Mouse (Mus musculus) heart, embryonic 13.5 days (tissue): Measurements from ENCODE around the gene Fam19a2. TPM values are rescaled to one million over a fixed set of nuclear protein-coding genes. Genes with fewer than 3 reads are reported as not detected.
A peak's percentile ranks its signal among the peaks of the same experiment; 100 is the strongest.

Experiments
- ATAC-seq: fragments of 200-750 bp; cut with Nextera tagmentation; 2 replicates; pipeline ENCODE4 v1.8.0; 2017; ENCODE audit warnings: moderate TSS enrichment; ENCODE audit not compliant: insufficient number of reproducible peaks, low FRiP score, low TSS enrichment; ENCODE audit errors: extremely low read depth
- H3K27ac ChIP-seq: fragments of 300-500 bp; sonication (generic); replicated peaks from 2 replicates; pipeline ENCODE4 v1.5.1; 2015; ENCODE audit warnings: moderate library complexity, mild to moderate bottlenecking, inconsistent platforms
- H3K27me3 ChIP-seq: fragments of 300-500 bp; sonication (generic); replicated peaks from 2 replicates; pipeline ENCODE4 v1.6.1; 2015; ENCODE audit warnings: mild to moderate bottlenecking, inconsistent platforms
- H3K36me3 ChIP-seq: fragments of 300-500 bp; sonication (generic); 2 replicates; pipeline ENCODE4 v1.6.1; 2015; ENCODE audit warnings: mild to moderate bottlenecking, inconsistent platforms
- H3K4me1 ChIP-seq: fragments of 300-500 bp; sonication (generic); 2 replicates; pipeline ENCODE4 v1.6.1; 2015; ENCODE audit warnings: inconsistent platforms
- H3K4me2 ChIP-seq: fragments of 300-500 bp; sonication (generic); 2 replicates; pipeline ENCODE4 v1.6.1; 2015; ENCODE audit warnings: inconsistent platforms, mild to moderate bottlenecking, moderate library complexity
- H3K4me3 ChIP-seq: fragments of 300-500 bp; sonication (generic); 2 replicates; pipeline ENCODE4 v1.5.1; 2015; ENCODE audit warnings: moderate library complexity, mild to moderate bottlenecking, inconsistent platforms
- H3K9ac ChIP-seq: fragments of 300-500 bp; sonication (generic); 2 replicates; pipeline ENCODE4 v1.6.1; 2015; ENCODE audit warnings: inconsistent platforms, mild to moderate bottlenecking, moderate library complexity
- H3K9me3 ChIP-seq: fragments of 300-500 bp; sonication (generic); 2 replicates; pipeline ENCODE4 v1.6.1; 2016; ENCODE audit warnings: inconsistent platforms
- WGBS: fragments of 180-500 bp; shearing (Covaris S2); methylation state at CpG from one replicate; pipeline ENCODE4 v1.1.7; 2015; ENCODE audit warnings: mixed read lengths; 5-methylcytosine and 5-hydroxymethylcytosine counted together
- polyA plus RNA-seq: library from polyadenylated mRNA; unstranded; fragments of >200 nt; fragmentation: Nextera tagmentation; extraction: Ambion mirVana; gene quantifications from 2 replicates; pipeline ENCODE4 v1.2.1, GENCODE M21; 2015

Gene Fam19a2
- polyA plus RNA-seq, 1 experiment from 2014 or later = 0.96 TPM

DNA sequence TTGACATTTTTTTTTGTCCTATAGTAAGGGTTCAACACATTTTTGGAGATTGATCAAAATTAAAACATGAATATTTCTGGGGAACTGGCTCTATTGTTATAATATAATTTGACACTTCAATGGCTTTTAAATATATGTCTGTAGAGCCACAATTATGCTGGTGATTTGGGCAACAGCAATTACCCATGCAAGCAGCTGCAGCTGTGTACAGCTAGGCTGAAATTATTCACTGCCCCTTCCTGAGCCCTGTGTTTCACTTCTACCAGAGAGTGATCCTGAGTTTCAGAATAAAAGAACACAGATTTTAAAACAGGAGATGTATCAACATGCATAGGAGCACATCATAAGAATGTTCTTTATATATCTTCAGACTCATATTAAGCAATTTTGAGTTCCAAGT, 43.5 kb downstream of the Fam19a2 start:
- Histone ChIP-seq H3K27me3 (no peaks in the 10 kb centered on the region), H3K27ac (no peak overlapping the region), H3K4me3 (no peak overlapping the region), H3K36me3 (no peaks in the 10 kb centered on the region), H3K4me2 (no peak overlapping the region), H3K4me1 (no peaks in the 10 kb centered on the region), H3K9me3 (no peaks in the 10 kb centered on the region), H3K9ac (no peak overlapping the region)
- no peak for ATAC-seq

DNA sequence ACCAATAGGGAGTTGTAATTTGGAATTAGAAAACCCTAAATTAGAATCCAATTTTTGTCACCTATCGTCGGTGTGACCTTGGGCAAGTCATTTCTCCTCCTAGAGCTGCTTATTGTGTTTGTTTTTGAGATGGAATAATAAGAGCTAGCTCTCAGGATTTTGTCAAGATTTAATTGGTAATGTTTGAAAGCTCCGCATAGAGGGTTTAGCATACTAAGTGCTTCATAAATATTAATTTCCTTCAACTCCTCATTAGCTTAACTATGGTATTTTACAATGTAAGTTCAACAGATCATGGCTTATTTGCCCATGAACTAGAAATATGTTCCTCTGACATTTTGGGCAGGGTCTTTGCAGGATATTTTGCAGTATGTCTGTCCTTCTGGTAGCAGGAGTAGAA, 62.5 kb downstream of the Fam19a2 start:
- H3K4me1 ChIP-seq = no peaks in the 10 kb centered on the region
- H3K9me3 ChIP-seq = no peaks in the 10 kb centered on the region
- H3K4me2 ChIP-seq = no peak overlapping the region
- WGBS = 78% methylated on average over 3 of the region's 3 CpGs
- no peaks in the 10 kb centered on the region for H3K36me3 ChIP-seq
- ATAC-seq = no peak
- H3K27ac ChIP-seq = no peak overlapping the region
- no peaks in the 10 kb centered on the region for H3K27me3 ChIP-seq
- H3K4me3 ChIP-seq = no peak overlapping the region
- no peak overlapping the region for H3K9ac ChIP-seq

DNA sequence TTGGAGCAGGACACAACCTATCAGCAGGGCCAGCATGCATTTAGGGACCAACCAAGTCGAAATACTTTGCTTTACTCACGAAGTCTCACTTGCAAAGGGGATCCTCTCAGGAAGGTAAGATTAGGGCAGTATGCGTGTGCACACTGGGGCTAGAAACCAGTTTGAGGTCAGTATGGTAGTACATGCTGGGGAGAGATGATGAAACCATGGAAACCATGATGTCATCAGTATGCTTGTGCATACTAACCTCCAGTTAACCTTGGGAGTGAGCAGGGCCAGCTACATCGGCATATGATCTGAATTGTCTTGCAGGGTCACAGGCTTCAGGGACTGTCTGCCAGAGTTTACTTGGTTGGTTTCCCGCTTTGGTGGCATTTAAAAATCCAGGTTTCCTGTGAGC, 77.5 kb downstream of the Fam19a2 start:
- peaks cover 4% of the 10 kb centered on the region for H3K4me1 ChIP-seq
- no peaks in the 10 kb centered on the region for H3K36me3 ChIP-seq
- no peak overlapping the region for H3K9ac ChIP-seq
- no peak overlapping the region for H3K4me3 ChIP-seq
- H3K9me3 ChIP-seq = no peaks in the 10 kb centered on the region
- WGBS = 52% methylated on average over 5 of the region's 5 CpGs
- H3K4me2 ChIP-seq = no peak overlapping the region
- no peak overlapping the region for H3K27ac ChIP-seq
- H3K27me3 ChIP-seq = no peaks in the 10 kb centered on the region
- ATAC-seq = no peak

DNA sequence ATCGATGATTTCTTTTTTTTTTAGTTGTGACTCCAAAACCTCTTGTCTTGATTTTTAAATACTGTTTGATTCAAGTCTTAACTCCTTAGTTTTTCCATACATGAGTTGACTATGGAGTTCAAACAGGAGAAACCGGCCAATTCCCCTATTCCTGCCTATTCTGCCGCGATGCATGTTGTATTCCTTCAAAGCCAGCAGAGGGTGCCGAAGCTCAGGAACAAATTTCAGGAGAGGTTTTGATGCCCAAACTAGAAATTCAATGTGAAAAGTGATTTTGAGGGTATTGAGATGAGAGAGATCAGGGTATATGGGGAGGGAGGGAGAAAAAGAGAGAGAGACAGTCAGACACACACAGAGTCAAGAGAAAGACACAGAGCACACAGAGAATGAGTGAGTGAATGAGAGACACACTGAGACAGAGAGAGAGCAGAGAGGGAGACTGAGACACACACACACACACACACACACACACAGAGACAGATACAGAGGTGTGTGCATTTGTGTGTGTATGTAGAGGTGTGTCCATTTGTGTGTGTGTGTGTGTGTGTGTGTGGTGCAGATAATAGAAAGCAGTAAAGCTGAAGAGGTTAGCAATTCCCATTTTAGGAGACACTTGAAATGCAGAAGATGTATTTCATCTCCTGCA, 78.9 kb downstream of the Fam19a2 start:
- Histone ChIP-seq H3K9me3 (no peaks in the 10 kb centered on the region), H3K4me3 (no peak overlapping the region), H3K36me3 (no peaks in the 10 kb centered on the region), H3K4me2 (no peak overlapping the region), H3K27ac (no peak overlapping the region), H3K9ac (no peak overlapping the region), H3K4me1 (peaks cover 4% of the 10 kb centered on the region), H3K27me3 (no peaks in the 10 kb centered on the region)
- WGBS = 22% methylated on average over 5 of the region's 5 CpGs
- no peak for ATAC-seq

DNA sequence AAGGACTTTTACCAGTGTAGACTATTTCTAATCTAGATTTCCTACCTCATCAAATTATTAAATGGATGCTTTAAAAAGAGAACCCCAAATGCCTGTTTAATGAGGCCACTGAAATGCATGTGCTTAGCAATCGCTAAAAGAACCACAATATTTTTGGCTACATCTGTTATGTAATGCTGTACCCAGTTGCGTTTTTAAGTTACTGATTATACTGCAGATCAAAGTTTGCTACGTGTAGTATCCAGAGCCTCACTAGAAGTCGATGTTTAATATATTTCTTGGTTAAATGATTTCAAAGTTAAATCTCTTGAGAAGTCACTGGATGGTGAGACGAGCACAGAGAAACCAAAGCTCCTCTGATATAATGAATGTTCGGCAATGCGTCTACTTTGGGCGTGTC, 82.5 kb downstream of the Fam19a2 start:
- Histone ChIP-seq H3K9ac (no peak overlapping the region), H3K9me3 (no peaks in the 10 kb centered on the region), H3K36me3 (no peaks in the 10 kb centered on the region), H3K27ac (no peak overlapping the region), H3K4me2 (no peak overlapping the region), H3K27me3 (no peaks in the 10 kb centered on the region), H3K4me3 (no peak overlapping the region), H3K4me1 (peaks cover 2% of the 10 kb centered on the region)
- ATAC-seq = no peak
- WGBS = 86% methylated on average over 8 of the region's 8 CpGs

DNA sequence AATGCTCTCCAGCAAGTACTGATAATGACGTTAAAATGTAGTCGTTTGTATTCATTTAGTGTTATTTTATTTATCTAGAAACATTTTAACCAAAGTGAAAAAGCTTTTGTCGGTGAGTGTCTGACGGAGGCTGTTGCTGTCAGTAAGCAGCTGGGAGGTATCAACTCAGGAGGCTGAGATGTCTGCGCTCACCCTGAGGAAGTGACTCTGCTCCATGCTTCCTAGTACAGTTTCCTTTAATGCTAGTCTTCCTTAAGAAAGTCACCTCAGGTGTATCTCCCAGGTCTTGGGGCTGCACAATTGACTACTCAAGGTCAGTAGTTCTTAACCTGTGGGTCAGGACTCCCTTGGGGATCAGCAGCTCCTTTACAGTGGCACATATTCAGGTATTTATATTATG, 89.9 kb downstream of the Fam19a2 start:
- WGBS = 43% methylated on average over 5 of the region's 5 CpGs
- no peaks in the 10 kb centered on the region for H3K4me1 ChIP-seq
- no peak overlapping the region for H3K4me2 ChIP-seq
- no peaks in the 10 kb centered on the region for H3K9me3 ChIP-seq
- H3K4me3 ChIP-seq = no peak overlapping the region
- no peak overlapping the region for H3K9ac ChIP-seq
- no peaks in the 10 kb centered on the region for H3K36me3 ChIP-seq
- no peaks in the 10 kb centered on the region for H3K27me3 ChIP-seq
- no peak for ATAC-seq
- no peak overlapping the region for H3K27ac ChIP-seq

DNA sequence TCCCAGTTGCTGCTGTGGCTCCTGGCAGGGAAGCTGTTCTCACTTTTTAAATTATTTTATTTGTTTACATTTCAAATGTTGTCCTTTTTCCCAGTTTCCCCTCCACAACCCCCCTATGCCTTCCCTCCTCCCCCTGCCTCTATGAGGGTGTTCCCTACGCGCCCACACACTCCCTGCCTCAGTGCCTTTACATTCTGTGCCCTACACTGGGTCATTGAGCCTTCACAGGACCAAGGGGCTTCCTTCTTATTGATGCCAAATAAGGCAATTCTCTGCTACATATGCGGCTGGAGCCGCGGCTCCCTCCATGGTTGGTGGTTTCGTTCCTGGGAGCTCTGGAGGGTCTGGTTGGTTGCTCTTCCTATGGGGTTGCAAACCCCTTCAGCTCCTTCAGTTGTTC, 93.2 kb downstream of the Fam19a2 start:
- 0 out of 2 replicates have a peak, but pooled peaks cover 5% of the 10 kb centered on the region for H3K4me1 ChIP-seq
- H3K27me3 ChIP-seq = no peaks in the 10 kb centered on the region
- no peak overlapping the region for H3K4me2 ChIP-seq
- H3K9ac ChIP-seq = no peak overlapping the region
- H3K4me3 ChIP-seq = no peak overlapping the region
- no peak overlapping the region for H3K27ac ChIP-seq
- ATAC-seq = no peak
- no peaks in the 10 kb centered on the region for H3K36me3 ChIP-seq
- H3K9me3 ChIP-seq = no peaks in the 10 kb centered on the region
- WGBS = 69% methylated on average over 6 of the region's 6 CpGs

DNA sequence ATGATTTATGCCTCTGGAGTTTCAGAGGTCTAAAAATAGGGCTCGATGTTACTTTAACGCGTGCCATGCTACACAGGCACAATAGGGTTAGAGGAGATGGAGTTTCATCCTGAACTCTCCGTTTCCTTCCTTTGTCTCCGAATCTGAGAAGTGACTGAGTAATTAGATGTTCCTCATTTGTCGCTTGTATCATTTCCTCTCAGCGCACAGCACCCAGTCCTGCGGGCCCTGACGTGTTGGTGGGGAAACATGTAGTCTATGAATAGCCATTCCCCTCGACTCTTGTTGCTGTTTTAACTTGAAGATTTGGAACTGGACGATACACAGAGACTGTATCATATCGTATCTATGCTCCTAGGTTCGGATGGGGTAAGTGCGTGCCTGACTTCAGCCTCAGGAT, 96.7 kb downstream of the Fam19a2 start:
- whole genome bisulfite sequencing = 46% methylated on average over 14 of the region's 14 CpGs
- Histone ChIP-seq H3K9me3 (no peaks in the 10 kb centered on the region), H3K4me2 (peak overlapping the region; percentile 31), H3K27ac (no peak overlapping the region), H3K9ac (no peak overlapping the region), H3K4me3 (no peak overlapping the region), H3K27me3 (no peaks in the 10 kb centered on the region), H3K4me1 (0 out of 2 replicates have a peak, but pooled peaks cover 5% of the 10 kb centered on the region), H3K36me3 (no peaks in the 10 kb centered on the region)
- no peak for ATAC-seq

DNA sequence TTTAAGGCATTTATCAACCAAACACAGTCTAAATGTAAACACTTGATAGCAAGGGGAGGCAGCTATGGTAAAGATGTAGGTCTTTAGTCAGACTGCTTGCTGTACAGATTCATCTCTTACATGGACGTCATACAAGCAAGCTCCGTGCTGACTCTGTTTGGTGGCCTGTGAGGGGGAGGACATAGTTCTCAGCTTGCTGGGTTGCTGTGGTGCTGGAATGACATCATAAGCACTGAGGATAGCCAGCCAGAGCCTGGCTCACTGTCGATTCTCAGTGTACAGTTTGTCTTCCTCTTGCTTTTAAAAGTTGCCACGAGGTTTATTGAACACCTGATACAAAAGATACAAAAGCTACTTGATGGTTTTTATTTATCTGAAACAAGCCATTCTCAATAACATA, 100.8 kb downstream of the Fam19a2 start:
- Histone ChIP-seq H3K36me3 (no peaks in the 10 kb centered on the region), H3K4me2 (no peak overlapping the region), H3K4me3 (no peak overlapping the region), H3K9ac (no peak overlapping the region), H3K27me3 (no peaks in the 10 kb centered on the region), H3K9me3 (no peaks in the 10 kb centered on the region), H3K4me1 (0 out of 2 replicates have a peak, but pooled peaks cover 5% of the 10 kb centered on the region), H3K27ac (no peak overlapping the region)
- 51% methylated on average over 4 of the region's 4 CpGs for WGBS
- ATAC-seq = no peak

DNA sequence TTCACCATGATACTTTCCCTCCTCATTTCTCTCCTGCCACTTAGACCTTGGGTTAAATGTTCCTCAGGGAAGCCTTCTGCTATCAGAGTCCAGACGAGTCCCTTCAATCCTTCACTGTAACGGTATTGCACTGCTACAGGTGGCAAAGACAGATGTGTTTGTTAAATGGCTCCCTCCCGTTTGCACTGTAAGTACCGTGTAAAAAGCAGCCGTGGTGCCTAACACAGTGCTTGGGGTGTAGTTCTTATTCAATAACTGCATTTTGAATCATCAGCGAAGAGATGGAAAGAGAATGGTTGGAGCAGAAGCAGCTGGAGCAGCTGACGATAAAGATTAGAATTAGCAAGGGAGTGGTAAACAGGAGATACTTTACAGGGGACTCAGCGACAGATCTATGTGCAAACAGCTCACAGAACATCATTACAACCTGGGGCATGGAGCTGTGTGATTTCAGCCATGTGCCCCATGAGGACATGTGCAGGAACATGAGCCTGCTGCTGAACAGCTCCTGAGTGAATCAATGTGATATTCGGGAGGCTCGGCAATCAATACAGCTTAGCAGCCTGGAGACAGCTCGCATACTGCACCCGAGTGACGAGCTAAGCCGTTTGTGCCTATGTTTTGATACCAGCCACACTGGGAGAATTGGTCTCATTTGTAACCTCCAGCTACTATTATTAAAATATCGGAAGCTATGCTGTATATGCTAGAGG, 103.5 kb downstream of the Fam19a2 start:
- H3K27ac ChIP-seq = no peak overlapping the region
- no peak overlapping the region for H3K9ac ChIP-seq
- no peak overlapping the region for H3K4me3 ChIP-seq
- H3K9me3 ChIP-seq = no peaks in the 10 kb centered on the region
- H3K4me2 ChIP-seq = no peak overlapping the region
- no peaks in the 10 kb centered on the region for H3K27me3 ChIP-seq
- 72% methylated on average over 15 of the region's 15 CpGs for WGBS
- no peak for ATAC-seq
- H3K36me3 ChIP-seq = no peaks in the 10 kb centered on the region
- no peaks in the 10 kb centered on the region for H3K4me1 ChIP-seq

DNA sequence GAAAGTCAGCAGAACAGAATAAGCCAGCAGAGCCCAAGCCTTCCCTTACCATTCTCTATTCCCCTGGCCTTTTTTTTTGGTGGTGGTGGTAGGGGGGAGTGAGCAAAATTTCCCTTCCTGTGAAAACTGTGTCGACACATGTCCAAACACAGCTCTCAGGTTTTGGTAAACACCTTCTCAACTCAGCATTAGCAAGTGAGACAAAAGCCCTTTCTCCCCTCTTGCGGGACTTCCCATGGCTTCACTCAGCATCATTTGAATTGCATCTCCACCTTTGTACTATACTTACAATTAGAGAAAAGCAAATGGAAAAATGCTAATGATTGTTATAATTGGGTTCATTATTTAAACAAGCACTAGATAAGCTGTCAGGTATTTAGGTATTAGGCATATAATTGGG, 119.5 kb downstream of the Fam19a2 start:
- Histone ChIP-seq H3K9ac (no peak overlapping the region), H3K4me2 (no peak overlapping the region), H3K27ac (no peak overlapping the region), H3K9me3 (no peaks in the 10 kb centered on the region), H3K4me3 (no peak overlapping the region), H3K36me3 (no peaks in the 10 kb centered on the region), H3K27me3 (no peaks in the 10 kb centered on the region), H3K4me1 (no peaks in the 10 kb centered on the region)
- 57% methylated on average over 2 of the region's 2 CpGs for WGBS
- no peak for ATAC-seq

DNA sequence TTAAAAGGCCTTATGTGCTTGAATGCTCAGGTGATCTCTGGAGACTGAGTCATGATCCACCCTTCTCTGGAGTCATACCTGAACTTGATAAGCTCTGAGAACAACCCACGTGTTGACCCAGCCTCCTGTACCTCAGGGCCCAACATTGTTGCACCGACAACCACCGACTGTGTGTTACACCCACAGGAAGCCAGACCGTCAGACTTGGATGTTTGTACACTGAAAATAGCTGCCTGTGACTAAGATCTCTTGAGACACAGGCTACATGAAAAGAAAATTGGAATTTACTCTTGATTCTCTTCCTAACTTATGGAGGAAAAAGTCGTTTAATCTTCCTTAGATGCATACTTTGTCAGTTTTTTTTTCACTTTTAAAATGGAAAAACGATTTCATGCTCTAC, 121.8 kb downstream of the Fam19a2 start:
- no peak overlapping the region for H3K27ac ChIP-seq
- no peaks in the 10 kb centered on the region for H3K4me1 ChIP-seq
- H3K27me3 ChIP-seq = no peaks in the 10 kb centered on the region
- WGBS = 68% methylated on average over 6 of the region's 6 CpGs
- no peak for ATAC-seq
- no peaks in the 10 kb centered on the region for H3K9me3 ChIP-seq
- H3K36me3 ChIP-seq = no peaks in the 10 kb centered on the region
- no peak overlapping the region for H3K4me3 ChIP-seq
- no peak overlapping the region for H3K4me2 ChIP-seq
- H3K9ac ChIP-seq = no peak overlapping the region
